Mouse (Mus musculus) gastrocnemius, adult 8-10 months (tissue): ENCODE data around the gene Olfr64. TPM values are rescaled to one million over a fixed set of nuclear protein-coding genes. Genes with fewer than 3 reads are reported as not detected.

ENCODE experiments used
- DNase-seq, 2 experiments: peaks; one replicate each; pipeline ENCODE4 v3.0.0; 2022; ENCODE audit warnings: low spot score in 2 of 2
- total RNA-seq, 4 experiments: library from RNA; stranded (reverse); gene quantifications; 2 replicates each; pipeline ENCODE4 v1.2.4; 2022

Gene Olfr64
- not detected for total RNA-seq

GRCm38 (mm10) chr7:103894385-103894784, at the start of gene Olfr64:
TSS of gene Olfr64 (minus strand) at chr7:103894485.
- no peak for DNase-seq

GRCm38 (mm10) chr7:103942730-103943129, 48.4 kb upstream of the Olfr64 start:
- DNase-seq = no peak

- no peak for DNase-seq
Measured at GRCm38 (mm10) chr7:103934264-103934663, 40.0 kb upstream of the Olfr64 start, which contains the start of gene Olfr632. TSS of gene Olfr632 (plus strand) at chr7:103934347.

- DNase-seq = no peak
Measured at GRCm38 (mm10) chr7:103928525-103928924, 34.2 kb upstream of the Olfr64 start, which contains the start of gene Olfr631. TSS of gene Olfr631 (plus strand) at chr7:103928825.

GRCm38 (mm10) chr7:103915338-103915737, 21.1 kb upstream of the Olfr64 start:
- DNase-seq = no peak

GRCm38 (mm10) chr7:103912969-103913511, 18.8 kb upstream of the Olfr64 start:
- no peak for DNase-seq

GRCm38 (mm10) chr7:103910047-103910446, 15.8 kb upstream of the Olfr64 start:
- DNase-seq = no peak

GRCm38 (mm10) chr7:103903187-103903586, 8.9 kb upstream of the Olfr64 start, which contains the start of gene Olfr65:
TSS of gene Olfr65 (plus strand) at chr7:103903487.
- no peak for DNase-seq

- DNase-seq = no peak
Measured at GRCm38 (mm10) chr7:103886152-103886551, 8.1 kb downstream of the Olfr64 start, which contains the start of gene Olfr66. TSS of gene Olfr66 (minus strand) at chr7:103886252.

GRCm38 (mm10) chr7:103877093-103877492, 17.2 kb downstream of the Olfr64 start:
- no peak for DNase-seq

- DNase-seq = no peak
Measured at GRCm38 (mm10) chr7:103874451-103874850, 19.8 kb downstream of the Olfr64 start.

GRCm38 (mm10) chr7:103873064-103873463, 21.2 kb downstream of the Olfr64 start:
- DNase-seq = no peak

- DNase-seq = no peak
Measured at GRCm38 (mm10) chr7:103870667-103871066, 23.6 kb downstream of the Olfr64 start.

GRCm38 (mm10) chr7:103865716-103866115, 28.6 kb downstream of the Olfr64 start:
- DNase-seq = no peak

GRCm38 (mm10) chr7:103861531-103861930, 32.8 kb downstream of the Olfr64 start:
- DNase-seq = no peak

- peak in 1 of 2 experiments; percentile 2 for DNase-seq
Measured at GRCm38 (mm10) chr7:103860855-103861254, 33.4 kb downstream of the Olfr64 start.

- DNase-seq = no peak
Measured at GRCm38 (mm10) chr7:103859076-103859475, 35.2 kb downstream of the Olfr64 start.

- DNase-seq = no peak
Measured at GRCm38 (mm10) chr7:103854669-103855068, 39.6 kb downstream of the Olfr64 start.

- DNase-seq = no peak
Measured at GRCm38 (mm10) chr7:103853090-103853489, 41.2 kb downstream of the Olfr64 start, which contains the start of gene Hbb-y. TSS of gene Hbb-y (minus strand) at chr7:103853216.

GRCm38 (mm10) chr7:103844525-103845325, 49.6 kb downstream of the Olfr64 start:
- no peak for DNase-seq

GRCm38 (mm10) chr7:103843034-103843433, 51.3 kb downstream of the Olfr64 start, which contains the start of gene Hbb-bh1:
TSS of gene Hbb-bh1 (minus strand) at chr7:103843164.
- DNase-seq = no peak

- DNase-seq = no peak
Measured at GRCm38 (mm10) chr7:103840268-103840667, 54.0 kb downstream of the Olfr64 start, which contains the start of gene Hbb-bh2. TSS of gene Hbb-bh2 (minus strand) at chr7:103840520.
